Mouse (Mus musculus): ENCODE results near the gene Trmt10a.

The Trmt10a gene

GRCm38 (mm10) chr3:138143315-138144059, at the start of gene Trmt10a:
Gene Trmt10a (plus strand): TSS chr3:138143448.
- DNase-seq (ENCODE audit: inconsistent ontology term) = peak; percentile 99

- DNase-seq (ENCODE audit: inconsistent ontology term) = peak; percentile 44
These were observed 47.9 kb upstream of the Trmt10a start for GRCm38 (mm10) chr3:138095301-138095700.

GRCm38 (mm10) chr3:138095718-138096117, 47.5 kb upstream of the Trmt10a start:
- DNase-seq (ENCODE audit: inconsistent ontology term) = peak; percentile 70

- DNase-seq (ENCODE audit: inconsistent ontology term) = no peak
These were observed 46.8 kb upstream of the Trmt10a start for GRCm38 (mm10) chr3:138096263-138097028.

GRCm38 (mm10) chr3:138097718-138098117, 45.5 kb upstream of the Trmt10a start:
- DNase-seq (ENCODE audit: inconsistent ontology term) = no peak

GRCm38 (mm10) chr3:138101936-138102335, 41.3 kb upstream of the Trmt10a start:
- no peak for DNase-seq (ENCODE audit: inconsistent ontology term)

GRCm38 (mm10) chr3:138103690-138104089, 39.6 kb upstream of the Trmt10a start:
- peak; percentile 85 for DNase-seq (ENCODE audit: inconsistent ontology term)

- DNase-seq (ENCODE audit: inconsistent ontology term) = peak; percentile 79
These were observed 38.2 kb upstream of the Trmt10a start for GRCm38 (mm10) chr3:138105056-138105455.

GRCm38 (mm10) chr3:138106887-138107286, 36.4 kb upstream of the Trmt10a start:
- no peak for DNase-seq (ENCODE audit: inconsistent ontology term)

GRCm38 (mm10) chr3:138110910-138111782, 32.1 kb upstream of the Trmt10a start:
- DNase-seq (ENCODE audit: inconsistent ontology term) = no peak

- DNase-seq (ENCODE audit: inconsistent ontology term) = no peak
These were observed 29.1 kb upstream of the Trmt10a start for GRCm38 (mm10) chr3:138114106-138114505.

GRCm38 (mm10) chr3:138116871-138117270, 26.4 kb upstream of the Trmt10a start:
- DNase-seq (ENCODE audit: inconsistent ontology term) = no peak

- DNase-seq (ENCODE audit: inconsistent ontology term) = no peak
These were observed 24.9 kb upstream of the Trmt10a start for GRCm38 (mm10) chr3:138118392-138118791.

- no peak for DNase-seq (ENCODE audit: inconsistent ontology term)
These were observed 24.4 kb upstream of the Trmt10a start for GRCm38 (mm10) chr3:138118831-138119230.

GRCm38 (mm10) chr3:138119444-138120105, 23.7 kb upstream of the Trmt10a start:
- DNase-seq (ENCODE audit: inconsistent ontology term) = no peak

- no peak for DNase-seq (ENCODE audit: inconsistent ontology term)
These were observed 21.8 kb upstream of the Trmt10a start for GRCm38 (mm10) chr3:138121461-138121860.

- DNase-seq (ENCODE audit: inconsistent ontology term) = no peak
These were observed 19.4 kb upstream of the Trmt10a start for GRCm38 (mm10) chr3:138123842-138124241.

GRCm38 (mm10) chr3:138129110-138129509, 14.1 kb upstream of the Trmt10a start:
- no peak for DNase-seq (ENCODE audit: inconsistent ontology term)

- no peak for DNase-seq (ENCODE audit: inconsistent ontology term)
These were observed 12.6 kb upstream of the Trmt10a start for GRCm38 (mm10) chr3:138130692-138131091.

GRCm38 (mm10) chr3:138131168-138131567, 12.1 kb upstream of the Trmt10a start:
- DNase-seq (ENCODE audit: inconsistent ontology term) = no peak

GRCm38 (mm10) chr3:138133463-138133862, 9.8 kb upstream of the Trmt10a start:
- DNase-seq (ENCODE audit: inconsistent ontology term) = no peak

Data from Muller cell, postnatal 12 days (primary cell).